Mouse (Mus musculus): ENCODE measurements around the gene Pctp. TPM values are rescaled to one million over a fixed set of nuclear protein-coding genes. Genes with fewer than 3 reads are reported as not detected.

The Pctp gene
- total and polyA plus RNA-seq, 3 experiments = 6.4 to 10.2 TPM; not detected in 1

GRCm38 (mm10) chr11:90002987-90003348, 274 bp upstream of the Pctp start:
- no peak for DNase-seq (ENCODE audit: low read depth, low spot score)
- peak overlapping the region; percentile 8 to 97; a peak in 1 of 4 replicates for H3K4me3 ChIP-seq (ENCODE audit: control insufficient read depth in 1 of 2, insufficient read depth in 1 of 2, low read depth in 2 of 2, low read length in 2 of 2)
- TF ChIP-seq TBP (IDR thresholded peaks at IDR 0.05; ENCODE audit: low read depth, low read length) = no peak
- no peak for TF ChIP-seq ZKSCAN1 (IDR thresholded peaks at IDR 0.05; ENCODE audit: low read depth, low read length)
- peak; percentile 53 for TF ChIP-seq ZNF384 (IDR thresholded peaks at IDR 0.05; ENCODE audit: low read depth, low read length)
- H3K4me1 ChIP-seq (ENCODE audit: control insufficient read depth in 1 of 2, insufficient read depth in 2 of 2, low read length in 2 of 2) = peaks cover 5 to 18% of the 10 kb centered on the region in 2 experiments
- no peaks in the 10 kb centered on the region for H3K9me3 ChIP-seq (replicated peaks; ENCODE audit: insufficient read depth, low read length)
- H3K27me3 ChIP-seq (ENCODE audit: control insufficient read depth in 1 of 2, insufficient read depth in 2 of 2, low read length in 2 of 2) = peaks cover 4 to 21% of the 10 kb centered on the region in 2 experiments; a peak in 3 of 4 replicates
- peaks cover 4% of the 10 kb centered on the region for H3K79me2 ChIP-seq (ENCODE audit: control insufficient read depth, insufficient read depth, low read length, poor library complexity)
- H3K36me3 ChIP-seq (ENCODE audit: control insufficient read depth in 1 of 2, insufficient read depth in 2 of 2, low read length in 2 of 2) = peaks cover 0 to 13% of the 10 kb centered on the region in 2 experiments; a peak in 2 of 4 replicates
- no peak overlapping the region for H3K9ac ChIP-seq (ENCODE audit: control insufficient read depth, low read depth, low read length, poor library complexity, severe bottlenecking)
- H3K27ac ChIP-seq (ENCODE audit: control insufficient read depth, low read depth, low read length) = no peak overlapping the region

- Histone ChIP-seq H3K9me3 (replicated peaks; ENCODE audit: insufficient read depth, low read length) (no peaks in the 10 kb centered on the region), H3K79me2 (ENCODE audit: control insufficient read depth, insufficient read depth, low read length, poor library complexity) (peaks cover 4% of the 10 kb centered on the region), H3K36me3 (ENCODE audit: control insufficient read depth in 1 of 2, insufficient read depth in 2 of 2, low read length in 2 of 2) (peaks cover 0 to 13% of the 10 kb centered on the region in 2 experiments; a peak in 2 of 4 replicates), H3K27me3 (ENCODE audit: control insufficient read depth in 1 of 2, insufficient read depth in 2 of 2, low read length in 2 of 2) (peaks cover 4 to 15% of the 10 kb centered on the region in 2 experiments; a peak in 3 of 4 replicates), H3K4me1 (ENCODE audit: control insufficient read depth in 1 of 2, insufficient read depth in 2 of 2, low read length in 2 of 2) (peaks cover 5 to 18% of the 10 kb centered on the region in 2 experiments), H3K4me3 (ENCODE audit: control insufficient read depth in 1 of 2, insufficient read depth in 1 of 2, low read depth in 2 of 2, low read length in 2 of 2) (peak overlapping the region; percentile 80 to 97), H3K9ac (ENCODE audit: control insufficient read depth, low read depth, low read length, poor library complexity, severe bottlenecking) (peak overlapping the region; percentile 30), H3K27ac (ENCODE audit: control insufficient read depth, low read depth, low read length) (no peak overlapping the region)
- peak; percentile 36 for DNase-seq (ENCODE audit: low read depth, low spot score)
- TF ChIP-seq JUND (IDR thresholded peaks at IDR 0.05; ENCODE audit: low read depth, low read length) = no peak
- no peak for TF ChIP-seq BHLHE40 (IDR thresholded peaks at IDR 0.05; ENCODE audit: borderline replicate concordance, low read depth, low read length)
- TF ChIP-seq EP300 (IDR thresholded peaks at IDR 0.05; ENCODE audit: low read depth in 1 of 2, low read length in 2 of 2) = peak in 1 of 2 experiments; percentile 26; a peak in 1 of 4 replicates
- TF ChIP-seq ZMIZ1 (IDR thresholded peaks at IDR 0.05; ENCODE audit: low read depth, low read length) = no peak
Measured at GRCm38 (mm10) chr11:90001396-90002230, 1.1 kb downstream of the Pctp start.

GRCm38 (mm10) chr11:90000666-90001065, 2.0 kb downstream of the Pctp start:
- no peaks in the 10 kb centered on the region for H3K9me3 ChIP-seq (replicated peaks; ENCODE audit: insufficient read depth, low read length)
- peaks cover 0 to 13% of the 10 kb centered on the region in 2 experiments; a peak in 2 of 4 replicates for H3K36me3 ChIP-seq (ENCODE audit: control insufficient read depth in 1 of 2, insufficient read depth in 2 of 2, low read length in 2 of 2)
- peaks cover 5 to 18% of the 10 kb centered on the region in 2 experiments for H3K4me1 ChIP-seq (ENCODE audit: control insufficient read depth in 1 of 2, insufficient read depth in 2 of 2, low read length in 2 of 2)
- H3K4me3 ChIP-seq (ENCODE audit: control insufficient read depth in 1 of 2, insufficient read depth in 1 of 2, low read depth in 2 of 2, low read length in 2 of 2) = no peak overlapping the region
- H3K27ac ChIP-seq (ENCODE audit: control insufficient read depth, low read depth, low read length) = no peak overlapping the region
- H3K79me2 ChIP-seq (ENCODE audit: control insufficient read depth, insufficient read depth, low read length, poor library complexity) = peaks cover 4% of the 10 kb centered on the region
- no peak for DNase-seq (ENCODE audit: low read depth, low spot score)
- peaks cover 4 to 11% of the 10 kb centered on the region in 2 experiments; a peak in 3 of 4 replicates for H3K27me3 ChIP-seq (ENCODE audit: control insufficient read depth in 1 of 2, insufficient read depth in 2 of 2, low read length in 2 of 2)
- H3K9ac ChIP-seq (ENCODE audit: control insufficient read depth, low read depth, low read length, poor library complexity, severe bottlenecking) = no peak overlapping the region
- TF ChIP-seq RAD21 (IDR thresholded peaks at IDR 0.05; ENCODE audit: low read depth, low read length) (no peak), EP300 (IDR thresholded peaks at IDR 0.05; ENCODE audit: low read depth in 1 of 2, low read length in 2 of 2) (no peak), TBP (IDR thresholded peaks at IDR 0.05; ENCODE audit: low read depth, low read length) (no peak), CTCF (IDR thresholded peaks at IDR 0.05 in 2 of 3, conservative IDR thresholded peaks at IDR 0.05 in 1 of 3; ENCODE audit: control insufficient read depth in 1 of 3, insufficient read depth in 1 of 3, low read depth in 2 of 3, low read length in 3 of 3, poor library complexity in 1 of 3, severe bottlenecking in 1 of 3) (no peak)
